Mouse (Mus musculus) limb, embryonic 13.5 days (tissue): ENCODE data around the gene Gm9040. TPM values are rescaled to one million over a fixed set of nuclear protein-coding genes. Genes with fewer than 3 reads are reported as not detected.
A peak's percentile ranks its signal among the peaks of the same experiment; 100 is the strongest.
"Not testable (repeated sequence)": the region's sequence is repeated elsewhere in the genome, so short reads cannot be mapped to it uniquely, and the experiment has no call there.

ENCODE experiments used
- ATAC-seq: fragments of 200-750 bp; cut with Nextera tagmentation; 2 replicates; pipeline ENCODE4 v1.8.0; 2017; ENCODE audit warnings: low read depth, moderate number of reproducible peaks, moderate TSS enrichment; ENCODE audit not compliant: low FRiP score
- H3K27ac ChIP-seq: fragments of 300-500 bp; sonication (generic); 2 replicates; pipeline ENCODE4 v1.5.1; 2015; ENCODE audit warnings: inconsistent platforms, mild to moderate bottlenecking, moderate library complexity
- H3K27me3 ChIP-seq: fragments of 300-500 bp; sonication (generic); 2 replicates; pipeline ENCODE4 v1.6.1; 2015; ENCODE audit warnings: mild to moderate bottlenecking, inconsistent platforms
- H3K36me3 ChIP-seq: fragments of 300-500 bp; sonication (generic); 2 replicates; pipeline ENCODE4 v1.6.1; 2015; ENCODE audit warnings: inconsistent platforms, mild to moderate bottlenecking, moderate library complexity
- H3K4me1 ChIP-seq: fragments of 300-500 bp; sonication (generic); 2 replicates; pipeline ENCODE4 v1.6.1; 2015; ENCODE audit warnings: inconsistent platforms
- H3K4me2 ChIP-seq: fragments of 300-500 bp; sonication (generic); replicated peaks from 2 replicates; pipeline ENCODE4 v1.6.1; 2015; ENCODE audit warnings: inconsistent platforms, mild to moderate bottlenecking, moderate library complexity
- H3K4me3 ChIP-seq: fragments of 300-500 bp; sonication (generic); 2 replicates; pipeline ENCODE4 v1.5.1; 2015; ENCODE audit warnings: moderate library complexity, mild to moderate bottlenecking, inconsistent platforms
- H3K9ac ChIP-seq: fragments of 300-500 bp; sonication (generic); 2 replicates; pipeline ENCODE4 v1.6.1; 2015; ENCODE audit warnings: mild to moderate bottlenecking, inconsistent platforms
- H3K9me3 ChIP-seq: fragments of 300-500 bp; sonication (generic); 2 replicates; pipeline ENCODE4 v1.6.1; 2016; ENCODE audit warnings: inconsistent platforms
- WGBS: fragments of 180-500 bp; shearing (Covaris S2); methylation state at CpG from one replicate; pipeline ENCODE4 v1.1.7; 2015; 5-methylcytosine and 5-hydroxymethylcytosine counted together
- polyA plus RNA-seq: library from polyadenylated mRNA; unstranded; fragments of >200 nt; fragmentation: Nextera tagmentation; extraction: Ambion mirVana; gene quantifications from 2 replicates; pipeline ENCODE4 v1.2.1, GENCODE M21; 2015

The Gm9040 gene
- not detected in 2 replicates for polyA plus RNA-seq

DNA sequence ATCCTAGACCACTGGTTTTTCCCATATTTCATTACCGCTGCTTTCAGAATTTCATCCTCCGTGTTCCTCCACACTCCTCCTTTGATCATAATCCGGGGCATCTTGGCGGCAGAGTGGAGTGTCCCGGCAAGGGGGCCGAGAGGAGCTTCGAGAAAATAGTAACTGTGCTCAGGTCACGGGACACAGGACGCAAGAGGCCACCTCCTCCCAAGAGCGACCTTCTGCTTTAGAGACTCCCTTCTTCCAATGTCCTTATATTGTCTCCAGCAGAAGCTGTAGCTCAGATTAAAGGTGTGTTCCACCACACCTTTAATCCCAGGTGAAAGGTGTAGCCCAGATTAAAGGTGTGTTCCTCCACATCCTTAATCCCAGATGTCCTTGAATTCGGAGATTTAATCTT, at the start of gene Gm9040:
Gene Gm9040 (minus strand): TSS at position 101 of the 400 bp plus-strand sequence.
- H3K4me3 ChIP-seq, H3K4me1 ChIP-seq, H3K27ac ChIP-seq, H3K27me3 ChIP-seq, H3K9me3 ChIP-seq, H3K9ac ChIP-seq, H3K36me3 ChIP-seq, H3K4me2 ChIP-seq, ATAC-seq: not testable (repeated sequence)
- no CpG with 5 or more reads among the region's 11 CpGs for WGBS

DNA sequence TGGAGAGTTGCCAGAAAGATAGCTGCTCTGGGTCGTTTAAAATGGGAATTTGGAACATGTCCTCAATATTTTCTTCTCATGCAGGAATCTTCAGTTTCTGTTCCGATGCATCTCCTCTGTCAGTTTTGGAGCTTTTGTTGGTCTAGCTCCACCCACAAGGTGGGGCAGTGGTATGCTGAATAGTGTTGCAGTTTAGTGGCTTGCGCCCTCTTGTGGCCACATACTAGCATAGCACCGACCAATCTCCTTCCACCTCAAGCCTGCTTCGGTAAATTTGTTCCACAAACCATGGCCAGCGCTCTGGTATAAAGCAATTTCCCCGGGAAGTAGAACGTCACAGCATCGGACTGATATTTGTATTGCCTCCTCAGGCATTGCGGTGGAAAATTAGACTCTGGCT, 43.7 kb upstream of the Gm9040 start:
- H3K27ac ChIP-seq, result no peak overlapping the region
- ATAC-seq, result peak; percentile 87
- H3K4me1 ChIP-seq, result no peaks in the 10 kb centered on the region
- no peaks in the 10 kb centered on the region for H3K27me3 ChIP-seq
- 8% methylated on average over 10 of the region's 10 CpGs for WGBS
- H3K9me3 ChIP-seq, result 0 out of 2 replicates have a peak, but pooled peaks cover 2% of the 10 kb centered on the region
- no peak overlapping the region for H3K4me3 ChIP-seq
- H3K36me3 ChIP-seq, result no peaks in the 10 kb centered on the region
- H3K9ac ChIP-seq, result no peak overlapping the region
- peak overlapping the region; percentile 47 for H3K4me2 ChIP-seq

DNA sequence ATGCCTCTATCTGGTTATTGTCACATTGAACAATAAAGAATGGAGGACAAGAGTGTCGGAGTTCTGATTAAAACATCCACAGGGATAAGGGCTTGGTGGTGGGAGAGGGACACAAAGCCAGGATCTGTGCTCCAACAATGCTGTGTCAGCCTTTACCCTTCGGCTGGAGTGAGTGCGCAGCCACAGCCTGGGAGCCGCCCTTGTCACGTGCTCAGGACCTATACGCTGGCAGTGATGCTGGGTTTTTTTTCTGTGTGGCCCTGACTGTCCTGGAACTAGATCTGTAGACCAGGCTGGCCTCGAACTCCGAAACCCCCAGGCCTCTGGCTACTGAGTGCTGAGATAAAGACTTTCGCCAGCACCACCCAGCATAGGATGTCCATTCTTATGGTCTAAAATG, 42.7 kb upstream of the Gm9040 start:
- H3K27me3 ChIP-seq, result no peaks in the 10 kb centered on the region
- WGBS, result 88% methylated on average over 9 of the region's 9 CpGs
- H3K36me3 ChIP-seq, result no peaks in the 10 kb centered on the region
- H3K4me3 ChIP-seq, result no peak overlapping the region
- H3K27ac ChIP-seq, result no peak overlapping the region
- no peak for ATAC-seq
- H3K4me2 ChIP-seq, result no peak overlapping the region
- no peaks in the 10 kb centered on the region for H3K4me1 ChIP-seq
- no peak overlapping the region for H3K9ac ChIP-seq
- 0 out of 2 replicates have a peak, but pooled peaks cover 2% of the 10 kb centered on the region for H3K9me3 ChIP-seq

DNA sequence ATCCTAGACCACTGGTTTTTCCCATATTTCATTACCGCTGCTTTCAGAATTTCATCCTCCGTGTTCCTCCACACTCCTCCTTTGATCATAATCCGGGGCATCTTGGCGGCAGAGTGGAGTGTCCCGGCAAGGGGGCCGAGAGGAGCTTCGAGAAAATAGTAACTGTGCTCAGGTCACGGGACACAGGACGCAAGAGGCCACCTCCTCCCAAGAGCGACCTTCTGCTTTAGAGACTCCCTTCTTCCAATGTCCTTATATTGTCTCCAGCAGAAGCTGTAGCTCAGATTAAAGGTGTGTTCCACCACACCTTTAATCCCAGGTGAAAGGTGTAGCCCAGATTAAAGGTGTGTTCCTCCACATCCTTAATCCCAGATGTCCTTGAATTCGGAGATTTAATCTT, 27.2 kb upstream of the Gm9040 start, which contains the start of gene Gm9049:
Gene Gm9049 (minus strand): TSS at position 101 of the 400 bp plus-strand sequence.
- not testable (repeated sequence) for ATAC-seq, H3K4me2 ChIP-seq, H3K27me3 ChIP-seq, H3K27ac ChIP-seq, H3K36me3 ChIP-seq, H3K4me3 ChIP-seq, H3K4me1 ChIP-seq, H3K9ac ChIP-seq, H3K9me3 ChIP-seq
- 89% methylated on average over 1 of the region's 11 CpGs for WGBS

DNA sequence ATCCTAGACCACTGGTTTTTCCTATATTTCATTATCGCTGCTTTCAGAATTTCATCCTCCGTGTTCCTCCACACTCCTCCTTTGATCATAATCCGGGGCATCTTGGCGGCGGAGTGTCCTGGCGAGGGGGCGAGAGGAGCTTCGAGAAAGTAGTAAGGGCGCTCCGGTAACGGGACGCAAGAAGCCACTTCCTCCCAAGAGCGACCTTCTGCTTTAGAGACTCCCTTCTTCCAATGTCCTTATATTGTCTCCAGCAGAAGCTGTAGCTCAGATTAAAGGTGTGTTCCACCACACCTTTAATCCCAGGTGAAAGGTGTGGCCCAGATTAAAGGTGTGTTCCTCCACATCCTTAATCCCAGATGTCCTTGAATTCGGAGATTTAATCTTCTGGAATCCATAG, 21.8 kb upstream of the Gm9040 start, which contains the start of gene Gm9048:
Gene Gm9048 (minus strand): TSS at position 101 of the 400 bp plus-strand sequence.
- not testable (repeated sequence) for H3K4me2 ChIP-seq

DNA sequence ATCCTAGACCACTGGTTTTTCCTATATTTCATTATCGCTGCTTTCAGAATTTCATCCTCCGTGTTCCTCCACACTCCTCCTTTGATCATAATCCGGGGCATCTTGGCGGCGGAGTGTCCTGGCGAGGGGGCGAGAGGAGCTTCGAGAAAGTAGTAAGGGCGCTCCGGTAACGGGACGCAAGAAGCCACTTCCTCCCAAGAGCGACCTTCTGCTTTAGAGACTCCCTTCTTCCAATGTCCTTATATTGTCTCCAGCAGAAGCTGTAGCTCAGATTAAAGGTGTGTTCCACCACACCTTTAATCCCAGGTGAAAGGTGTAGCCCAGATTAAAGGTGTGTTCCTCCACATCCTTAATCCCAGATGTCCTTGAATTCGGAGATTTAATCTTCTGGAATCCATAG, 16.4 kb upstream of the Gm9040 start, which contains the start of gene Gm9046:
Gene Gm9046 (minus strand): TSS at position 101 of the 400 bp plus-strand sequence.
- H3K4me3 ChIP-seq, H3K27me3 ChIP-seq, H3K27ac ChIP-seq, H3K9me3 ChIP-seq, H3K9ac ChIP-seq, ATAC-seq, H3K4me2 ChIP-seq, H3K4me1 ChIP-seq, H3K36me3 ChIP-seq: not testable (repeated sequence)
- WGBS, result no CpG with 5 or more reads among the region's 14 CpGs

More for the DNA sequence above, 21.8 kb upstream of the Gm9040 start, which contains the start of gene Gm9048:
- not testable (repeated sequence) for H3K4me3 ChIP-seq, H3K36me3 ChIP-seq, H3K4me1 ChIP-seq, H3K9ac ChIP-seq, H3K27me3 ChIP-seq, H3K27ac ChIP-seq, ATAC-seq, H3K9me3 ChIP-seq
- 71% methylated on average over 1 of the region's 14 CpGs for WGBS

DNA sequence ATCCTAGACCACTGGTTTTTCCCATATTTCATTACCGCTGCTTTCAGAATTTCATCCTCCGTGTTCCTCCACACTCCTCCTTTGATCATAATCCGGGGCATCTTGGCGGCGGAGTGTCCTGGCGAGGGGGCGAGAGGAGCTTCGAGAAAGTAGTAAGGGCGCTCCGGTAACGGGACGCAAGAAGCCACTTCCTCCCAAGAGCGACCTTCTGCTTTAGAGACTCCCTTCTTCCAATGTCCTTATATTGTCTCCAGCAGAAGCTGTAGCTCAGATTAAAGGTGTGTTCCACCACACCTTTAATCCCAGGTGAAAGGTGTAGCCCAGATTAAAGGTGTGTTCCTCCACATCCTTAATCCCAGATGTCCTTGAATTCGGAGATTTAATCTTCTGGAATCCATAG, 11.0 kb upstream of the Gm9040 start, which contains the start of gene Gm9045:
Gene Gm9045 (minus strand): TSS at position 101 of the 400 bp plus-strand sequence.
- H3K4me1 ChIP-seq, H3K9me3 ChIP-seq, H3K9ac ChIP-seq, H3K36me3 ChIP-seq, H3K4me2 ChIP-seq, H3K27me3 ChIP-seq, H3K4me3 ChIP-seq, ATAC-seq, H3K27ac ChIP-seq: not testable (repeated sequence)
- no CpG with 5 or more reads among the region's 14 CpGs for WGBS

DNA sequence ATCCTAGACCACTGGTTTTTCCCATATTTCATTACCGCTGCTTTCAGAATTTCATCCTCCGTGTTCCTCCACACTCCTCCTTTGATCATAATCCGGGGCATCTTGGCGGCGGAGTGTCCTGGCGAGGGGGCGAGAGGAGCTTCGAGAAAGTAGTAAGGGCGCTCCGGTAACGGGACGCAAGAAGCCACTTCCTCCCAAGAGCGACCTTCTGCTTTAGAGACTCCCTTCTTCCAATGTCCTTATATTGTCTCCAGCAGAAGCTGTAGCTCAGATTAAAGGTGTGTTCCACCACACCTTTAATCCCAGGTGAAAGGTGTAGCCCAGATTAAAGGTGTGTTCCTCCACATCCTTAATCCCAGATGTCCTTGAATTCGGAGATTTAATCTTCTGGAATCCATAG, 5.5 kb upstream of the Gm9040 start, which contains the start of gene Gm9044:
Gene Gm9044 (minus strand): TSS at position 101 of the 400 bp plus-strand sequence.
- H3K4me1 ChIP-seq, H3K27ac ChIP-seq, H3K4me3 ChIP-seq, H3K36me3 ChIP-seq, H3K9ac ChIP-seq, H3K9me3 ChIP-seq, H3K4me2 ChIP-seq, H3K27me3 ChIP-seq, ATAC-seq: not testable (repeated sequence)
- no CpG with 5 or more reads among the region's 14 CpGs for WGBS

DNA sequence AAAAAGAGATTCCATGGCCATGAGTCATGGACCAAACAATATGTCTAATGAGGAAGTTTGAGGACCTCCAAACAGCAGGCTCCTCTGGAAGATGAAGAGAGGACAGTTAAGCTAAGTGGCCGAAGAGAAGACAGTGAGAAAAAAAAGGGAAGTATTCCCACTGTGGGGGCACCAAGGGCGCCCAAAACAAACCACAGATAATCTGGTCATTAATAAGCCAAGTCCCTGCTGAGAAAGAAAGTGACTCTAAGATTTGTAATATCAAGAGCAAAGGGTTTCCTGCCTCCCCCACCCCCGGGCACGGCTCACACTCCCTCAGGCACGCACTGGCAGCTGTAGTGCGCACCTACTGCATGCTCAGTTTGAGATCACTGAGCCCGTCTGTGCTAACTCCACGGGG, 7.7 kb downstream of the Gm9040 start:
- no peaks in the 10 kb centered on the region for H3K27me3 ChIP-seq
- H3K4me2 ChIP-seq, result no peak overlapping the region
- no peak overlapping the region for H3K9ac ChIP-seq
- no peaks in the 10 kb centered on the region for H3K4me1 ChIP-seq
- no peak for ATAC-seq
- 85% methylated on average over 8 of the region's 8 CpGs for WGBS
- H3K27ac ChIP-seq, result no peak overlapping the region
- H3K9me3 ChIP-seq, result no peaks in the 10 kb centered on the region
- no peaks in the 10 kb centered on the region for H3K36me3 ChIP-seq
- no peak overlapping the region for H3K4me3 ChIP-seq

DNA sequence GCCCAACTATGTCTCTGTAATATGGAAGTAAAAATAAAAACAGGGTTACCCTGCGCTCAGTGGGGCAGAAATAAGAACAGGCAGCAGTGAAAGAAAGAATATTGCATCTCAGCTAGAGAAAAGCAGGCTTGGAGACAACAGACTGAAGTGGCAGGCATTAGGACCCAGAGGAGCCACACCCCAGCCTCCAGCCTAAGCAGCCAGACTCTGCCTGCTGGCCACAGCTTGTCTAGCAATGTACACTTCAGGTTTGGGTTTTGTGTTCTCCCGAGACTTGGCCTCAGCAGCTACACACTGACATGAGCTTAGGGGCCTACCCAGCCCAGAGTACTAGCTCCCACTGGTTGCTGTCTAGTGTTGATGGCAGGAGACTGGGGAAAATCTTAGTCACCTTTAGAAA, 24.6 kb downstream of the Gm9040 start:
- ATAC-seq, result not testable (repeated sequence)
- 48% methylated on average over 2 of the region's 2 CpGs for WGBS

DNA sequence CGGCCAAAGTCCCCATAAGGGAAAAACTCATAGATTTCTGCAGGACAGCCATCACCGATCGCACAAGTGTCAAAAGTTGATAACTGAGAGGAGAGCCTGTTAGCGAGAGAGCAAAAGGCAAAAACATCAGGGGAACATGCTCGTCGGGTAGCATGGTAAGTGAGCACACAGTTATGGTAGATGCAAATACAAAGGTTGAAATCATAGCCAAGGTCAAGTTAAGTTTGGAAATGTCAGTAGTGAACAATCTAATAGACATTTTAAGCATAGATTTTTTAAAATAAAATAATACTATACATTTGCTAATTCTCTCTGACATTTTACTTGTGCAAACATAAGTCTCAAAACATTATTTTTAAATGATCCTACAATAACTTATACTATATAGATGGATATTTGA, 31.8 kb downstream of the Gm9040 start, which contains the start of gene Iltifb:
Gene Iltifb (minus strand): TSS at position 101 of the 400 bp plus-strand sequence.
- 92% methylated on average over 6 of the region's 6 CpGs for WGBS
- H3K27ac ChIP-seq, result no peak within 1 kb of the TSS
- H3K4me2 ChIP-seq, result no peak within 1 kb of the TSS
- H3K9ac ChIP-seq, result no peak within 1 kb of the TSS
- H3K4me3 ChIP-seq, result no peak within 1 kb of the TSS
- H3K4me1 ChIP-seq, result no peaks in the 10 kb centered on the region
- ATAC-seq, result no peak
- H3K36me3 ChIP-seq, result no peaks in the 10 kb centered on the region
- H3K9me3 ChIP-seq, result no peaks in the 10 kb centered on the region
- no peaks in the 10 kb centered on the region for H3K27me3 ChIP-seq

More for the DNA sequence above, 24.6 kb downstream of the Gm9040 start:
- not testable (repeated sequence) for H3K27ac ChIP-seq, H3K4me1 ChIP-seq, H3K36me3 ChIP-seq, H3K9ac ChIP-seq, H3K27me3 ChIP-seq, H3K4me3 ChIP-seq, H3K9me3 ChIP-seq, H3K4me2 ChIP-seq

DNA sequence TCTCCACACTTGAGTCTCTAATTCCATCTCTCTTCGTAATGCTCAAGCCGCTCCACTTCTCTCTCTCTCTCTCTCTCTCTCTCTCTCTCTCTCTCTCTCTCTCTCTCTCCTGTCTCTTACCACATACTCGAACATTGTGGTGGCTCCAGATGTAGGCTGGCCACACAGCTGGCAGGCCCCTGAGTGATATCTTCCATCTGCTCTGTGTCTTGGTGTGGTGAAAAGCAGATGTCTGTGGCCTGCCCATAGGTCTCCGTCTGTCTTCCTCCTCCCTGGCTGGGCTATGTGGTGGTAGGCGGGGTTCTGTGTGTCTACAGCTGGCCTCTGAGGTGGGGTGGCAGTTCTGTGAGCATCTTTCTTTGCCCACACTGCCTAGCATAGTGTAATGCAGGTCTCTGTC, 43.8 kb downstream of the Gm9040 start:
- WGBS, result 67% methylated on average over 3 of the region's 5 CpGs
- not testable (repeated sequence) for H3K27me3 ChIP-seq, H3K36me3 ChIP-seq, H3K9ac ChIP-seq, H3K4me1 ChIP-seq, H3K4me3 ChIP-seq, H3K9me3 ChIP-seq, H3K27ac ChIP-seq, H3K4me2 ChIP-seq
- ATAC-seq, result 0 out of 2 replicates have a peak, but pooled peaks have one; percentile 32

DNA sequence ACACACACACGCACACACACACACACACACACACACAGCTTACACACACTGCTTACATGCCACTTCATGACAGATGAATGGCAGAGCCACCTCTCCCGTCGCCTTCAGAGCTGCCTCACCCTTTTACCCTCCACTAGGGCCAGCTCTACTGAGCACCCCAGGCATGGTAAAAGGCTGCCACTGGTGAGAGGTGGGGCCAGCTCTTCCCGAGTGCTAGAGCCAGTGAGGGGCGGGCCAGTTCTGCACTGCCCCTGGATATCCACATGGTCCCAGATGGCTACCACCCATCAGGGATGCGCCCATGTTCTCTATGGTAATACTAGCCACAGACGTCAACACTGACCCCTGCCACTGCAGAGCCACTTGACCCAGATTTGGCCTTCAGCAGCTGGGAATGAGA, 44.2 kb downstream of the Gm9040 start:
- 73% methylated on average over 6 of the region's 7 CpGs for WGBS

More for the DNA sequence above, 44.2 kb downstream of the Gm9040 start:
- H3K36me3 ChIP-seq, H3K9ac ChIP-seq, H3K4me3 ChIP-seq, ATAC-seq, H3K9me3 ChIP-seq, H3K4me1 ChIP-seq, H3K27me3 ChIP-seq, H3K27ac ChIP-seq, H3K4me2 ChIP-seq: not testable (repeated sequence)
